Mouse (Mus musculus) hindbrain, embryonic 11.5 days (tissue): ENCODE measurements at regions not wholly inside any gene's neighbourhood (a gene's known extent, or its start where the extent isn't known, plus 50 kb on each side); places are given as distances from the start of the nearest gene placed in this dataset.
"Not testable (repeated sequence)": the region's sequence is repeated elsewhere in the genome, so short reads cannot be mapped to it uniquely, and the experiment has no call there.

Experiments used
- ATAC-seq: fragments of 200-750 bp; cut with Nextera tagmentation; 2 replicates; pipeline ENCODE4 v1.8.0; 2017; ENCODE audit warnings: mild to moderate bottlenecking, moderate TSS enrichment, moderate library complexity; ENCODE audit not compliant: low FRiP score
- DNase-seq: peaks from one replicate; pipeline ENCODE4 v3.0.0-alpha.2; 2015; ENCODE audit warnings: low spot score
- H3K27ac ChIP-seq: fragments of 300-500 bp; sonication (generic); 2 replicates; pipeline ENCODE4 v1.5.1; 2014; ENCODE audit warnings: mild to moderate bottlenecking, low read depth, low read length
- H3K27me3 ChIP-seq: fragments of 300-500 bp; sonication (generic); 2 replicates; pipeline ENCODE4 v1.6.1; 2014; ENCODE audit warnings: mild to moderate bottlenecking, low read length, moderate library complexity, mixed read lengths; ENCODE audit not compliant: control insufficient read depth, insufficient read depth
- H3K36me3 ChIP-seq: fragments of 300-500 bp; sonication (generic); 2 replicates; pipeline ENCODE4 v1.6.1; 2014; ENCODE audit warnings: mild to moderate bottlenecking, low read length, moderate library complexity, mixed read lengths; ENCODE audit not compliant: control insufficient read depth, insufficient read depth
- H3K4me1 ChIP-seq: fragments of 300-500 bp; sonication (generic); replicated peaks from 2 replicates; pipeline ENCODE4 v1.6.1; 2014; ENCODE audit warnings: low read length, mixed read lengths; ENCODE audit not compliant: control insufficient read depth, insufficient read depth
- H3K4me2 ChIP-seq: fragments of 300-500 bp; sonication (generic); replicated peaks from 2 replicates; pipeline ENCODE4 v1.6.1; 2014; ENCODE audit warnings: mild to moderate bottlenecking, low read depth, low read length
- H3K4me3 ChIP-seq: fragments of 300-500 bp; sonication (generic); 2 replicates; pipeline ENCODE4 v1.5.1; 2014; ENCODE audit warnings: low read depth, low read length
- H3K9ac ChIP-seq: fragments of 300-500 bp; sonication (generic); 2 replicates; pipeline ENCODE4 v1.6.1; 2014; ENCODE audit warnings: low read depth, low read length
- H3K9me3 ChIP-seq: fragments of 300-500 bp; sonication (generic); 2 replicates; pipeline ENCODE4 v1.6.1; 2016; ENCODE audit warnings: low read length; ENCODE audit not compliant: control insufficient read depth
- WGBS: fragments of 180-500 bp; shearing (Covaris S2); extraction: QIAGEN DNeasy Blood & Tissue Kit; methylation state at CpG from one replicate; pipeline ENCODE4 v1.1.7; 2014; 5-methylcytosine and 5-hydroxymethylcytosine counted together

GRCm38 (mm10) chrX:79760887-79761286 is 89.7 kb upstream of the Mageb16 start:
- no peak overlapping the region for H3K4me3 ChIP-seq
- peak; percentile 7 for DNase-seq

GRCm38 (mm10) chrX:79758596-79758995 is 87.4 kb upstream of the Mageb16 start:
- H3K27ac ChIP-seq, H3K9ac ChIP-seq, H3K4me1 ChIP-seq, H3K9me3 ChIP-seq, DNase-seq, H3K27me3 ChIP-seq, H3K4me3 ChIP-seq, H3K36me3 ChIP-seq, H3K4me2 ChIP-seq, ATAC-seq: not testable (repeated sequence)
- 76% methylated on average over 16 of the region's 16 CpGs for WGBS

More at GRCm38 (mm10) chrX:79760887-79761286, 89.7 kb upstream of the Mageb16 start:
- no peak for ATAC-seq
- no peak overlapping the region for H3K4me2 ChIP-seq
- H3K9me3 ChIP-seq, result no peaks in the 10 kb centered on the region
- no peaks in the 10 kb centered on the region for H3K4me1 ChIP-seq
- H3K9ac ChIP-seq, result no peak overlapping the region
- H3K36me3 ChIP-seq, result no peaks in the 10 kb centered on the region
- no peak overlapping the region for H3K27ac ChIP-seq
- H3K27me3 ChIP-seq, result no peaks in the 10 kb centered on the region
